Comparison of ENCODE assay signal across 8 mouse cellular contexts in the genomic region with DNA sequence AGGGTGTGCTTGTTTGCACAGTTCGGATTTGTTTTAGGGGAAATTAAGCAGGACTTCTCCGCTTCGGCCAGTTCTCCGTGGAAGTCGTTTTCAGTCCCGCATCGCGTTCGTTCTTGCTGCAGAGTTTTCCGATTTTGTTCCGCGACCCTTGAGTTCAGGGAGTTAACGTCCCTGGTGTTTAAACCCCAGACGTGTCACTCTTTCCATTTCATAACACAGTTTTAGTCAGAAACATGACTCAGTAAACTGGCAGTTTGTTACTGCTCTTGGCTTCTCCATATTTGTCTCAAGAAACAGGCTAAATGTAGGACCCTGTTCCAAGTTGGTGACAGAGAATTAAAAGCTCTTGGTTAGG. TPM values are rescaled to one million over a fixed set of nuclear protein-coding genes. Genes with fewer than 3 reads are reported as not detected.
DNase-seq lines count a peak whose midpoint lies in the region; ATAC-seq and TF ChIP-seq lines count a peak whose summit lies in the region.

No protein-coding gene starts in this region.

- no peaks in the 10 kb centered on the region for H3K9me3 ChIP-seq in lung, embryonic 15.5 days
- no peaks in the 10 kb centered on the region for H3K9me3 ChIP-seq in hindbrain, embryonic 16.5 days (ENCODE audit: control insufficient read depth, low read length)
- H3K9me3 ChIP-seq in midbrain, embryonic 13.5 days, result no peaks in the 10 kb centered on the region

- under 1% methylated on average over 14 of the region's 14 CpGs for WGBS in lung, embryonic 15.5 days
- WGBS in hindbrain, embryonic 16.5 days, result 0% methylated on average over 14 of the region's 14 CpGs
- WGBS in midbrain, embryonic 13.5 days, result under 1% methylated on average over 14 of the region's 14 CpGs

- peak overlapping the region; percentile 76 for H3K4me3 ChIP-seq in lung, embryonic 15.5 days
- H3K4me3 ChIP-seq in cortical plate, adult 2 months (ENCODE audit: insufficient read depth, low read length), result peak overlapping the region; percentile 99
- peak overlapping the region; percentile 70 for H3K4me3 ChIP-seq in hindbrain, embryonic 16.5 days (ENCODE audit: low read length)
- peak overlapping the region; percentile 93 for H3K4me3 ChIP-seq in midbrain, embryonic 13.5 days (replicated peaks)

- peak overlapping the region; percentile 86 for H3K9ac ChIP-seq in lung, embryonic 15.5 days
- H3K9ac ChIP-seq in hindbrain, embryonic 16.5 days (ENCODE audit: low read depth, low read length), result peak overlapping the region; percentile 82
- peak overlapping the region; percentile 93 for H3K9ac ChIP-seq in midbrain, embryonic 13.5 days (replicated peaks)

- no peaks in the 10 kb centered on the region for H3K27me3 ChIP-seq in lung, embryonic 15.5 days
- no peaks in the 10 kb centered on the region for H3K27me3 ChIP-seq in hindbrain, embryonic 16.5 days (replicated peaks; ENCODE audit: control insufficient read depth, insufficient read depth, low read length)
- H3K27me3 ChIP-seq in midbrain, embryonic 13.5 days, result no peaks in the 10 kb centered on the region

- peaks cover 6% of the 10 kb centered on the region; the same call in 1 of the 2 replicates for H3K4me1 ChIP-seq in lung, embryonic 15.5 days
- H3K4me1 ChIP-seq in cortical plate, adult 2 months (ENCODE audit: control insufficient read depth, insufficient read depth, low read length), result no peaks in the 10 kb centered on the region
- peaks cover 9% of the 10 kb centered on the region for H3K4me1 ChIP-seq in hindbrain, embryonic 16.5 days (ENCODE audit: control insufficient read depth, insufficient read depth, low read depth, low read length)
- H3K4me1 ChIP-seq in midbrain, embryonic 13.5 days (replicated peaks), result peaks cover 14% of the 10 kb centered on the region

- no peak for TF ChIP-seq POLR2A in cortical plate, adult 2 months (IDR thresholded peaks at IDR 0.05; ENCODE audit: extremely low read depth, insufficient read depth, low read length)

- no peaks in the 10 kb centered on the region for H3K36me3 ChIP-seq in lung, embryonic 15.5 days
- no peaks in the 10 kb centered on the region for H3K36me3 ChIP-seq in hindbrain, embryonic 16.5 days (ENCODE audit: control insufficient read depth, insufficient read depth, low read length)
- no peaks in the 10 kb centered on the region for H3K36me3 ChIP-seq in midbrain, embryonic 13.5 days

- peak overlapping the region; percentile 77 for H3K27ac ChIP-seq in lung, embryonic 15.5 days
- 0 out of 2 replicates have a peak overlapping the region, but pooled peaks have one; percentile 93 for H3K27ac ChIP-seq in cortical plate, adult 2 months (ENCODE audit: insufficient read depth, low read length)
- H3K27ac ChIP-seq in hindbrain, embryonic 16.5 days (ENCODE audit: low read depth, low read length), result peak overlapping the region; percentile 88
- H3K27ac ChIP-seq in midbrain, embryonic 13.5 days, result peak overlapping the region; percentile 95; the same call in 1 of the 2 replicates

- ATAC-seq in lung, embryonic 15.5 days (ENCODE audit: borderline replicate concordance, extremely low read depth, low FRiP score, low TSS enrichment), result no peak
- ATAC-seq in hindbrain, embryonic 16.5 days, result no peak
- ATAC-seq in midbrain, embryonic 13.5 days, result no peak

- DNase-seq in lung, postnatal 4 days, result no peak
- DNase-seq in layer of hippocampus, postnatal 36 days, result no peak
- no peak for DNase-seq in ovary, postnatal 10 days (ENCODE audit: low spot score)
- DNase-seq in cerebellum, postnatal 25 days, result no peak

- H3K4me2 ChIP-seq in lung, embryonic 15.5 days, result peak overlapping the region; percentile 63
- H3K4me2 ChIP-seq in hindbrain, embryonic 16.5 days (ENCODE audit: low read length), result peak overlapping the region; percentile 75
- H3K4me2 ChIP-seq in midbrain, embryonic 13.5 days (replicated peaks), result peak overlapping the region; percentile 78

- no peak for TF ChIP-seq CTCF in cortical plate, adult 2 months (IDR thresholded peaks at IDR 0.05; ENCODE audit: extremely low read depth, insufficient read depth, low read length)

RNA-seq across cellular contexts. Expression of gene Uhrf1bp1l, which starts 0.9 kb away (rescaled TPM):
- 26.3 and 28.3 TPM in 2 replicates for polyA plus RNA-seq in lung, embryonic 15.5 days (2015; fragmentation: Nextera tagmentation; extraction: Ambion mirVana)
- polyA plus RNA-seq in cortical plate, adult 2 months (2012; rRNA removed), result 46.6 and 53.1 TPM in 2 replicates
- polyA plus RNA-seq in hindbrain, embryonic 16.5 days (2015; fragmentation: Nextera tagmentation; extraction: Ambion mirVana), result 29.9 and 33.8 TPM in 2 replicates
- 29.9 and 31.9 TPM in 2 replicates for polyA plus RNA-seq in midbrain, embryonic 13.5 days (2015; fragmentation: Nextera tagmentation; extraction: Ambion mirVana)
- total RNA-seq in layer of hippocampus, postnatal 36 days (2021), result 10 to 100 TPM; 73.9 to 75.0 TPM

RNA-seq across cellular contexts. Expression of gene Actr6, which starts 13.5 kb away (rescaled TPM):
- polyA plus RNA-seq in lung, embryonic 15.5 days (2015; fragmentation: Nextera tagmentation; extraction: Ambion mirVana), result 31.7 and 34.1 TPM in 2 replicates
- polyA plus RNA-seq in cortical plate, adult 2 months (2012; rRNA removed), result 18.3 and 18.4 TPM in 2 replicates
- polyA plus RNA-seq in hindbrain, embryonic 16.5 days (2015; fragmentation: Nextera tagmentation; extraction: Ambion mirVana), result 46.5 and 60.1 TPM in 2 replicates
- polyA plus RNA-seq in midbrain, embryonic 13.5 days (2015; fragmentation: Nextera tagmentation; extraction: Ambion mirVana), result 51.2 and 53.8 TPM in 2 replicates
- total RNA-seq in layer of hippocampus, postnatal 36 days (2021), result 10 to 100 TPM; 24.3 to 25.8 TPM

RNA-seq across cellular contexts. Expression of gene Scyl2, which starts 59.6 kb away (rescaled TPM):
- 7.8 and 8.2 TPM in 2 replicates for polyA plus RNA-seq in lung, embryonic 15.5 days (2015; fragmentation: Nextera tagmentation; extraction: Ambion mirVana)
- 25.7 and 26.0 TPM in 2 replicates for polyA plus RNA-seq in cortical plate, adult 2 months (2012; rRNA removed)
- polyA plus RNA-seq in hindbrain, embryonic 16.5 days (2015; fragmentation: Nextera tagmentation; extraction: Ambion mirVana), result 6.9 and 7.0 TPM in 2 replicates
- 10.5 and 11.0 TPM in 2 replicates for polyA plus RNA-seq in midbrain, embryonic 13.5 days (2015; fragmentation: Nextera tagmentation; extraction: Ambion mirVana)
- total RNA-seq in layer of hippocampus, postnatal 36 days (2021), result 10 to 100 TPM; 27.2 to 28.0 TPM
